Mouse (Mus musculus) T-cell, adult 2 months (primary cell): ENCODE results near the gene Rhebl1.
"Not testable (repeated sequence)": the region's sequence is repeated elsewhere in the genome, so short reads cannot be mapped to it uniquely, and the experiment has no call there.

Experiments
- DNase-seq: peaks from one replicate; pipeline ENCODE4 v3.0.0; 2022; ENCODE audit warnings: low spot score

The Rhebl1 gene

GRCm38 (mm10) chr15:98893940-98894745 lies at the start of gene Rhebl1:
Rhebl1 (minus strand) TSS chr15:98894540.
- DNase-seq: peak; percentile 42

GRCm38 (mm10) chr15:98943133-98943532 lies 48.8 kb upstream of the Rhebl1 start:
- no peak for DNase-seq

GRCm38 (mm10) chr15:98942081-98942480 lies 47.7 kb upstream of the Rhebl1 start:
- no peak for DNase-seq

- DNase-seq: no peak
Observed at GRCm38 (mm10) chr15:98941539-98941938, 47.2 kb upstream of the Rhebl1 start.

- DNase-seq: no peak
Observed at GRCm38 (mm10) chr15:98940816-98941215, 46.5 kb upstream of the Rhebl1 start.

- peak; percentile 87 for DNase-seq
Observed at GRCm38 (mm10) chr15:98934217-98934839, 40.0 kb upstream of the Rhebl1 start, which contains the start of gene Tuba1b. Tuba1b (minus strand) TSS chr15:98934565.

GRCm38 (mm10) chr15:98933833-98934216 lies 39.5 kb upstream of the Rhebl1 start:
- peak; percentile 89 for DNase-seq

- not testable (repeated sequence) for DNase-seq
Observed at GRCm38 (mm10) chr15:98933004-98933671, 38.8 kb upstream of the Rhebl1 start.

GRCm38 (mm10) chr15:98930998-98931397 lies 36.7 kb upstream of the Rhebl1 start:
- DNase-seq: no peak

GRCm38 (mm10) chr15:98930017-98930734 lies 35.8 kb upstream of the Rhebl1 start:
- DNase-seq: no peak

- peak; percentile 59 for DNase-seq
Observed at GRCm38 (mm10) chr15:98928598-98929240, 34.4 kb upstream of the Rhebl1 start.

GRCm38 (mm10) chr15:98927566-98927965 lies 33.2 kb upstream of the Rhebl1 start:
- DNase-seq: no peak

GRCm38 (mm10) chr15:98924682-98925081 lies 30.3 kb upstream of the Rhebl1 start:
- no peak for DNase-seq

GRCm38 (mm10) chr15:98923031-98923537 lies 28.7 kb upstream of the Rhebl1 start:
- DNase-seq: no peak

GRCm38 (mm10) chr15:98922581-98922980 lies 28.2 kb upstream of the Rhebl1 start:
- DNase-seq: no peak

- no peak for DNase-seq
Observed at GRCm38 (mm10) chr15:98921510-98921909, 27.2 kb upstream of the Rhebl1 start.

GRCm38 (mm10) chr15:98918499-98918895 lies 24.2 kb upstream of the Rhebl1 start:
- not testable (repeated sequence) for DNase-seq

- DNase-seq: peak; percentile 100
Observed at GRCm38 (mm10) chr15:98917538-98918498, 23.5 kb upstream of the Rhebl1 start, which contains the start of gene Lmbr1l. Lmbr1l (minus strand) TSS chr15:98918231.

- DNase-seq: peak; percentile 21
Observed at GRCm38 (mm10) chr15:98917091-98917490, 22.8 kb upstream of the Rhebl1 start.

- DNase-seq: no peak
Observed at GRCm38 (mm10) chr15:98916016-98916415, 21.7 kb upstream of the Rhebl1 start.
